Comparison of ENCODE assay signal across 15 mouse cellular contexts in genomic region chr7:100915204-100915603, GRCm38 (mm10). TPM values are rescaled to one million over a fixed set of nuclear protein-coding genes. Genes with fewer than 3 reads are reported as not detected.
A peak's percentile ranks its signal among the peaks of the same experiment; 100 is the strongest.
DNase-seq lines count a peak whose midpoint lies in the region; ATAC-seq lines count a peak whose summit lies in the region.
"Had no signal": no experiment of that assay in that cellular context is flagged by ENCODE, and none has a peak within 500 bp of the region (broad histone marks: within the 10 kb centered on the region; RNA-seq: fewer than 3 reads in every experiment).

No protein-coding gene starts in this region.

- ATAC-seq in forebrain, embryonic 13.5 days, result 0 out of 2 replicates have a peak, but pooled peaks have one; percentile 39
- ATAC-seq in forebrain, embryonic 11.5 days (replicated peaks; ENCODE audit: low FRiP score), result no peak
- no peak for ATAC-seq in hindbrain, embryonic 15.5 days (ENCODE audit: low FRiP score, low read depth)
- no peak for ATAC-seq in hindbrain, embryonic 12.5 days (ENCODE audit: low FRiP score)
- no peak for ATAC-seq in embryonic facial prominence, embryonic 14.5 days (ENCODE audit: low read depth)
- ATAC-seq in limb, embryonic 15.5 days (ENCODE audit: insufficient number of reproducible peaks, low FRiP score, low TSS enrichment, low read depth), result no peak
- ATAC-seq: midbrain, embryonic 15.5 days had no signal

- no peaks in the 10 kb centered on the region for H3K9me3 ChIP-seq in forebrain, embryonic 13.5 days (replicated peaks)
- H3K9me3 ChIP-seq in forebrain, embryonic 11.5 days (ENCODE audit: control insufficient read depth, low read length), result no peaks in the 10 kb centered on the region
- H3K9me3 ChIP-seq in hindbrain, embryonic 15.5 days, result no peaks in the 10 kb centered on the region
- H3K9me3 ChIP-seq in hindbrain, embryonic 12.5 days (replicated peaks), result no peaks in the 10 kb centered on the region
- H3K9me3 ChIP-seq in embryonic facial prominence, embryonic 14.5 days (ENCODE audit: control insufficient read depth, low read length), result no peaks in the 10 kb centered on the region
- no peaks in the 10 kb centered on the region for H3K9me3 ChIP-seq in limb, embryonic 15.5 days
- H3K9me3 ChIP-seq: midbrain, embryonic 15.5 days; neural tube, embryonic 12.5 days; stomach, embryonic 15.5 days had no signal

- H3K9ac ChIP-seq in forebrain, embryonic 13.5 days, result no peak overlapping the region
- H3K9ac ChIP-seq in forebrain, embryonic 11.5 days (ENCODE audit: low read length), result no peak overlapping the region
- no peak overlapping the region for H3K9ac ChIP-seq in hindbrain, embryonic 15.5 days
- no peak overlapping the region for H3K9ac ChIP-seq in hindbrain, embryonic 12.5 days
- 0 out of 2 replicates have a peak overlapping the region, but pooled peaks have one; percentile 15 for H3K9ac ChIP-seq in embryonic facial prominence, embryonic 14.5 days (ENCODE audit: low read depth, low read length)
- no peak overlapping the region for H3K9ac ChIP-seq in limb, embryonic 15.5 days
- H3K9ac ChIP-seq: midbrain, embryonic 15.5 days; neural tube, embryonic 12.5 days; stomach, embryonic 15.5 days had no signal

- peaks cover 5% of the 10 kb centered on the region; the same call in 1 of the 2 replicates for H3K36me3 ChIP-seq in forebrain, embryonic 13.5 days (ENCODE audit: poor library complexity, severe bottlenecking)
- H3K36me3 ChIP-seq in forebrain, embryonic 11.5 days (ENCODE audit: control insufficient read depth, insufficient read depth, low read length), result no peaks in the 10 kb centered on the region
- no peaks in the 10 kb centered on the region for H3K36me3 ChIP-seq in hindbrain, embryonic 15.5 days
- peaks cover 12% of the 10 kb centered on the region; the same call in 1 of the 2 replicates for H3K36me3 ChIP-seq in hindbrain, embryonic 12.5 days
- peaks cover 10% of the 10 kb centered on the region; the same call in 1 of the 2 replicates for H3K36me3 ChIP-seq in embryonic facial prominence, embryonic 14.5 days (ENCODE audit: control insufficient read depth, insufficient read depth, low read length)
- peaks cover 26% of the 10 kb centered on the region for H3K36me3 ChIP-seq in limb, embryonic 15.5 days
- H3K36me3 ChIP-seq: midbrain, embryonic 15.5 days; neural tube, embryonic 12.5 days had no signal

- H3K4me2 ChIP-seq in forebrain, embryonic 13.5 days, result no peak overlapping the region
- no peak overlapping the region for H3K4me2 ChIP-seq in forebrain, embryonic 11.5 days (ENCODE audit: low read depth, low read length, severe bottlenecking)
- H3K4me2 ChIP-seq in hindbrain, embryonic 15.5 days, result no peak overlapping the region
- H3K4me2 ChIP-seq in hindbrain, embryonic 12.5 days (replicated peaks), result no peak overlapping the region
- H3K4me2 ChIP-seq in embryonic facial prominence, embryonic 14.5 days (ENCODE audit: low read depth, low read length), result no peak overlapping the region
- H3K4me2 ChIP-seq in limb, embryonic 15.5 days, result no peak overlapping the region
- H3K4me2 ChIP-seq: midbrain, embryonic 15.5 days; neural tube, embryonic 12.5 days; stomach, embryonic 15.5 days had no signal

- WGBS in forebrain, embryonic 13.5 days, result 64% methylated on average over 5 of the region's 5 CpGs
- 78% methylated on average over 5 of the region's 5 CpGs for WGBS in forebrain, embryonic 11.5 days
- 81% methylated on average over 5 of the region's 5 CpGs for WGBS in hindbrain, embryonic 15.5 days
- WGBS in hindbrain, embryonic 12.5 days, result 83% methylated on average over 5 of the region's 5 CpGs
- WGBS in embryonic facial prominence, embryonic 14.5 days, result 54% methylated on average over 5 of the region's 5 CpGs
- 55% methylated on average over 5 of the region's 5 CpGs for WGBS in limb, embryonic 15.5 days

- H3K4me1 ChIP-seq in forebrain, embryonic 13.5 days, result peaks cover 48% of the 10 kb centered on the region
- H3K4me1 ChIP-seq in forebrain, embryonic 11.5 days (replicated peaks; ENCODE audit: control insufficient read depth, insufficient read depth, low read length), result peaks cover 24% of the 10 kb centered on the region
- peaks cover 34% of the 10 kb centered on the region for H3K4me1 ChIP-seq in hindbrain, embryonic 15.5 days (replicated peaks)
- H3K4me1 ChIP-seq in hindbrain, embryonic 12.5 days, result peaks cover 58% of the 10 kb centered on the region
- peaks cover 49% of the 10 kb centered on the region for H3K4me1 ChIP-seq in embryonic facial prominence, embryonic 14.5 days (ENCODE audit: control insufficient read depth, insufficient read depth, low read length)
- H3K4me1 ChIP-seq in limb, embryonic 15.5 days, result peaks cover 89% of the 10 kb centered on the region

- DNase-seq in forebrain, embryonic 11.5 days (ENCODE audit: low spot score), result no peak
- no peak for DNase-seq in embryonic facial prominence, embryonic 14.5 days (ENCODE audit: low spot score)
- no peak for DNase-seq in left cerebral cortex, postnatal 25 days (ENCODE audit: low spot score in 2 of 2)
- DNase-seq in left cerebral cortex, adult 9 months (ENCODE audit: low spot score in 2 of 2), result no peak
- DNase-seq: cerebellum, adult 9-11 months; layer of hippocampus, adult 9-11 months; lung, postnatal 36 days; thymus, postnatal 4 days had no signal

- no peak overlapping the region for H3K4me3 ChIP-seq in forebrain, embryonic 13.5 days
- no peak overlapping the region for H3K4me3 ChIP-seq in forebrain, embryonic 11.5 days (ENCODE audit: low read depth, low read length)
- H3K4me3 ChIP-seq in hindbrain, embryonic 15.5 days, result no peak overlapping the region
- no peak overlapping the region for H3K4me3 ChIP-seq in hindbrain, embryonic 12.5 days
- no peak overlapping the region for H3K4me3 ChIP-seq in embryonic facial prominence, embryonic 14.5 days (ENCODE audit: low read depth, low read length)
- H3K4me3 ChIP-seq in limb, embryonic 15.5 days, result no peak overlapping the region
- H3K4me3 ChIP-seq: midbrain, embryonic 15.5 days; neural tube, embryonic 12.5 days; stomach, embryonic 15.5 days had no signal

- no peaks in the 10 kb centered on the region for H3K27me3 ChIP-seq in forebrain, embryonic 13.5 days
- H3K27me3 ChIP-seq in forebrain, embryonic 11.5 days (ENCODE audit: control insufficient read depth, insufficient read depth, low read length), result no peaks in the 10 kb centered on the region
- no peaks in the 10 kb centered on the region for H3K27me3 ChIP-seq in hindbrain, embryonic 15.5 days
- no peaks in the 10 kb centered on the region for H3K27me3 ChIP-seq in hindbrain, embryonic 12.5 days
- H3K27me3 ChIP-seq in embryonic facial prominence, embryonic 14.5 days (replicated peaks; ENCODE audit: control insufficient read depth, insufficient read depth, low read length), result no peaks in the 10 kb centered on the region
- H3K27me3 ChIP-seq in limb, embryonic 15.5 days, result no peaks in the 10 kb centered on the region
- H3K27me3 ChIP-seq: midbrain, embryonic 15.5 days; neural tube, embryonic 12.5 days; stomach, embryonic 15.5 days had no signal

- intact Hi-C loops in left cerebral cortex, postnatal 25 days (cut with DNase I), result no loop called here

- H3K27ac ChIP-seq in forebrain, embryonic 13.5 days, result 0 out of 2 replicates have a peak overlapping the region, but pooled peaks have one; percentile 7
- H3K27ac ChIP-seq in forebrain, embryonic 11.5 days (ENCODE audit: low read depth, low read length), result no peak overlapping the region
- H3K27ac ChIP-seq in hindbrain, embryonic 15.5 days (replicated peaks), result 0 out of 2 replicates have a peak overlapping the region, but pooled peaks have one; percentile 46
- H3K27ac ChIP-seq in hindbrain, embryonic 12.5 days, result no peak overlapping the region
- H3K27ac ChIP-seq in embryonic facial prominence, embryonic 14.5 days (replicated peaks; ENCODE audit: low read depth, low read length), result no peak overlapping the region
- peak overlapping the region; percentile 5; the same call in 1 of the 2 replicates for H3K27ac ChIP-seq in limb, embryonic 15.5 days
- H3K27ac ChIP-seq: midbrain, embryonic 15.5 days; neural tube, embryonic 12.5 days; stomach, embryonic 15.5 days had no signal

RNA-seq across cellular contexts. Expression of gene Arhgef17, which starts 16.7 kb away (rescaled TPM):
- 4.4 and 4.7 TPM in 2 replicates for polyA plus RNA-seq in forebrain, embryonic 13.5 days (2015; fragmentation: Nextera tagmentation; extraction: Ambion mirVana)
- polyA plus RNA-seq in forebrain, embryonic 11.5 days (2014; fragmentation: Nextera tagmentation; extraction: Ambion mirVana), result 7.8 and 10.1 TPM in 2 replicates
- polyA plus RNA-seq in hindbrain, embryonic 15.5 days (2015; fragmentation: Nextera tagmentation; extraction: Ambion mirVana), result 12.9 and 14.6 TPM in 2 replicates
- polyA plus RNA-seq in hindbrain, embryonic 12.5 days (2016; fragmentation: Nextera tagmentation; extraction: Ambion mirVana), result 9.1 and 9.6 TPM in 2 replicates
- polyA plus RNA-seq in embryonic facial prominence, embryonic 14.5 days (2014; fragmentation: Nextera tagmentation; extraction: Ambion mirVana), result 16.3 and 16.8 TPM in 2 replicates
- 8.0 and 8.5 TPM in 2 replicates for polyA plus RNA-seq in limb, embryonic 15.5 days (2015; fragmentation: Nextera tagmentation; extraction: Ambion mirVana)
- 100 to 1,000 TPM; 109 to 120 TPM for total RNA-seq in left cerebral cortex, postnatal 25 days (2021)

RNA-seq across cellular contexts. Expression of gene Relt, which starts 52.0 kb away (rescaled TPM):
- 2.4 and 3.1 TPM in 2 replicates for polyA plus RNA-seq in forebrain, embryonic 13.5 days (2015; fragmentation: Nextera tagmentation; extraction: Ambion mirVana)
- 2.5 and 2.7 TPM in 2 replicates for polyA plus RNA-seq in forebrain, embryonic 11.5 days (2014; fragmentation: Nextera tagmentation; extraction: Ambion mirVana)
- 5.6 TPM in 2 replicates for polyA plus RNA-seq in hindbrain, embryonic 15.5 days (2015; fragmentation: Nextera tagmentation; extraction: Ambion mirVana)
- 3.6 and 4.5 TPM in 2 replicates for polyA plus RNA-seq in hindbrain, embryonic 12.5 days (2016; fragmentation: Nextera tagmentation; extraction: Ambion mirVana)
- polyA plus RNA-seq in embryonic facial prominence, embryonic 14.5 days (2014; fragmentation: Nextera tagmentation; extraction: Ambion mirVana), result 4.1 and 4.6 TPM in 2 replicates
- 4.4 and 6.2 TPM in 2 replicates for polyA plus RNA-seq in limb, embryonic 15.5 days (2015; fragmentation: Nextera tagmentation; extraction: Ambion mirVana)
- 10 to 100 TPM; 13.8 to 16.6 TPM for total RNA-seq in left cerebral cortex, postnatal 25 days (2021)

RNA-seq across cellular contexts. Expression of gene P2ry6, which starts 59.2 kb away (rescaled TPM):
- 1.4 and 1.5 TPM in 2 replicates for polyA plus RNA-seq in forebrain, embryonic 13.5 days (2015; fragmentation: Nextera tagmentation; extraction: Ambion mirVana)
- polyA plus RNA-seq in forebrain, embryonic 11.5 days (2014; fragmentation: Nextera tagmentation; extraction: Ambion mirVana), result 1.9 and 3.3 TPM in 2 replicates
- polyA plus RNA-seq in hindbrain, embryonic 15.5 days (2015; fragmentation: Nextera tagmentation; extraction: Ambion mirVana), result 3.2 and 4.4 TPM in 2 replicates
- polyA plus RNA-seq in hindbrain, embryonic 12.5 days (2016; fragmentation: Nextera tagmentation; extraction: Ambion mirVana), result 2.8 and 3.1 TPM in 2 replicates
- 6.9 and 7.3 TPM in 2 replicates for polyA plus RNA-seq in embryonic facial prominence, embryonic 14.5 days (2014; fragmentation: Nextera tagmentation; extraction: Ambion mirVana)
- 6.0 and 7.9 TPM in 2 replicates for polyA plus RNA-seq in limb, embryonic 15.5 days (2015; fragmentation: Nextera tagmentation; extraction: Ambion mirVana)
- 1 to 10 TPM; 2.5 to 4.1 TPM for total RNA-seq in left cerebral cortex, postnatal 25 days (2021)

Comparison
In these comparisons a context has a peak if more than half of its experiments do, and no peak if none do; other contexts are left out.
1. H3K27ac ChIP-seq: peak in forebrain, embryonic 13.5 days (single experiment), hindbrain, embryonic 15.5 days (single experiment) and limb, embryonic 15.5 days (single experiment); none in forebrain, embryonic 11.5 days (single experiment), hindbrain, embryonic 12.5 days (single experiment) and embryonic facial prominence, embryonic 14.5 days (single experiment).